Mouse (Mus musculus) megakaryocyte-erythroid progenitor cell, adult 5-6 weeks (primary cell): ENCODE results near the gene Usp37. TPM values are rescaled to one million over a fixed set of nuclear protein-coding genes. Genes with fewer than 3 reads are reported as not detected.

Experiments
- ATAC-seq: replicated peaks from 2 replicates; pipeline ENCODE4 v1.8.0; 2016; ENCODE audit warnings: mild to moderate bottlenecking, inconsistent platforms; ENCODE audit not compliant: severe bottlenecking, poor library complexity, low FRiP score, low TSS enrichment
- total RNA-seq, 2 experiments: library from RNA; stranded (forward) in 1 of 2; stranded (reverse) in 1 of 2; fragments of 200-1000, 215-1000 nt in 1 of 2; fragments of >200 nt in 1 of 2; fragmentation: Nextera tagmentation in 1 of 2; gene quantifications; 2 replicates each; pipeline ENCODE4 v1.2.3; 2014 to 2017

Usp37 gene
- total RNA-seq, 2 experiments from 2014 or later = 31.1 to 70.7 TPM

DNA sequence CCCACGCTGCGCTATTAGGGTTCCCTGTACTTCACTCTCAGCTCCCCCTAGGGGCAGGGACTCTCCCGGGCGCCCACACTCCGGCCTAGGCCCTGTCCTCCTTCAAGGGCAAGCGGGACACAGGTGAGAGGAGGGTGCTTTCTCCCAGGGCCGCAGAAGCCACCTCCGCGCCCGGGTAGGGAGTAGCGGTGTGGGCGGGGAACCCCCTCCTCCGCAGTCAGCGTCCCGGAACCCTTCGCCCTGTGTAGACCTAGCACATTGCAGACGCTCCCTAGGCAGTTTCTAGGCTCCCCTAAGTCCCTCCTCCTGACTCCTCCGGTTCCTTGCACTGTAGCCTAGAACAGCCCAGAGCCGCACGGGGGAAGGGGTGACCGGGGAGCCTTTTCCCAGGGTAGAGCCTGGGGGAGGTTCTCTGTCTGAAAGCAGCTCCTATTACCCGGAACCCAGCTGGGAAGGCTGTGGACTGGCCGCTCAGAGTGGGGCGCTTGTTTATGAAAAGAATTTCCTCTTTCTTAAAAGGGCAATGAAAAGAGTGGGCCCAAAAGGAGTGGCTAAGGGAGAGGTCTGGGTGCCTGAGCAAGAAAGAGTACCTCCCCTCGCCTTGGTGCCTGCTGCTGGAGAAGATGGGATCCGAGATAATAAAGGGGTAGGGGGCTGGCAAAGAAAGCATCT, 157.2 kb downstream of the Usp37 start:
- peak; percentile 69 for ATAC-seq

- ATAC-seq = no peak
These were observed 157.7 kb downstream of the Usp37 start for GRCm38 (mm10) chr1:74386363-74386713.

DNA sequence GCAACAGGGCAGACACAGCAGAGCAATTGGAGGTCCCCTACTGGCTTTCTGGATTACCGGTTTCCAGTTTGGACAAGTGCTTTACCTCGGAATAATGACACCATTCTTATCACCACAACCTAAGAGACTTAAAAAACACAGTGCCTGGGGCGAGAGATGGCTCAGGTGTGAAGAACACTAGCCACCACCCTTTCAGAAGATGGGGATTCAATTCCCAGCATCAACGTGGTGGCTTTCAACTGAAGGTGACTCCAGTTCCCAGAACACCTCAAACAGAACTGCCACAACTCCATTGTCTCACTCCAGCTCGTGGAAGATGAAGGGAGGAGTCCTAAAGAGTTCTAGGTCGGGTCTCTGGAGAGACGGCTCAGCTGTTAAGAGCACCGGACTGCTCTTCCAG, 158.6 kb downstream of the Usp37 start:
- ATAC-seq = no peak

Other genes with a start within 250 kb of the Usp37 start
- 10.1 and 16.8 TPM in 2 replicates for gene Tmbim1, start 238.7 kb downstream of the Usp37 start, total RNA-seq (2014; fragmentation: Nextera tagmentation)
- gene Tmbim1, start 238.7 kb downstream of the Usp37 start, total RNA-seq (2017) = 13.6 and 13.9 TPM in 2 replicates
- not detected in 2 replicates for gene Catip, start 182.2 kb downstream of the Usp37 start, total RNA-seq (2014; fragmentation: Nextera tagmentation)
- not detected in 2 replicates for gene Catip, start 182.2 kb downstream of the Usp37 start, total RNA-seq (2017)
- not detected in 2 replicates for gene Slc11a1, start 169.1 kb downstream of the Usp37 start, total RNA-seq (2014; fragmentation: Nextera tagmentation)
- gene Slc11a1, start 169.1 kb downstream of the Usp37 start, total RNA-seq (2017) = 0.42 TPM in 1 of 2 replicates, not detected in the other
- 84.0 and 87.0 TPM in 2 replicates for gene Ctdsp1, start 152.8 kb downstream of the Usp37 start, total RNA-seq (2014; fragmentation: Nextera tagmentation)
- gene Ctdsp1, start 152.8 kb downstream of the Usp37 start, total RNA-seq (2017) = 19.5 and 26.8 TPM in 2 replicates
- gene Vil1, start 134.9 kb downstream of the Usp37 start, total RNA-seq (2014; fragmentation: Nextera tagmentation) = not detected in 2 replicates
- not detected in 2 replicates for gene Vil1, start 134.9 kb downstream of the Usp37 start, total RNA-seq (2017)
- 65.5 and 83.3 TPM in 2 replicates for gene Cnot9, start 38.2 kb downstream of the Usp37 start, total RNA-seq (2014; fragmentation: Nextera tagmentation)
- gene Cnot9, start 38.2 kb downstream of the Usp37 start, total RNA-seq (2017) = 122 and 130 TPM in 2 replicates
- not detected in 2 replicates for gene Plcd4, start 1.4 kb downstream of the Usp37 start, total RNA-seq (2014; fragmentation: Nextera tagmentation)
- 0.33 TPM in 1 of 2 replicates, not detected in the other for gene Plcd4, start 1.4 kb downstream of the Usp37 start, total RNA-seq (2017)
- 26.5 and 29.8 TPM in 2 replicates for gene Zfp142, start 44.0 kb upstream of the Usp37 start, total RNA-seq (2014; fragmentation: Nextera tagmentation)
- gene Zfp142, start 44.0 kb upstream of the Usp37 start, total RNA-seq (2017) = 12.3 and 13.8 TPM in 2 replicates
- gene Bcs1l, start 44.0 kb upstream of the Usp37 start, total RNA-seq (2014; fragmentation: Nextera tagmentation) = 27.8 and 29.7 TPM in 2 replicates
- gene Bcs1l, start 44.0 kb upstream of the Usp37 start, total RNA-seq (2017) = 14.4 and 21.1 TPM in 2 replicates
- 38.6 and 49.9 TPM in 2 replicates for gene Rnf25, start 57.1 kb upstream of the Usp37 start, total RNA-seq (2014; fragmentation: Nextera tagmentation)
- 22.7 and 26.5 TPM in 2 replicates for gene Rnf25, start 57.1 kb upstream of the Usp37 start, total RNA-seq (2017)
- 0.20 and 0.82 TPM in 2 replicates for gene Stk36, start 57.2 kb upstream of the Usp37 start, total RNA-seq (2014; fragmentation: Nextera tagmentation)
- gene Stk36, start 57.2 kb upstream of the Usp37 start, total RNA-seq (2017) = not detected in 2 replicates
- gene Ttll4, start 117.5 kb upstream of the Usp37 start, total RNA-seq (2014; fragmentation: Nextera tagmentation) = 46.8 and 55.5 TPM in 2 replicates
- gene Ttll4, start 117.5 kb upstream of the Usp37 start, total RNA-seq (2017) = 19.8 and 38.2 TPM in 2 replicates
- gene Cyp27a1, start 169.3 kb upstream of the Usp37 start, total RNA-seq (2014; fragmentation: Nextera tagmentation) = 2.0 TPM in 1 of 2 replicates, not detected in the other
- 1.9 TPM in 1 of 2 replicates, not detected in the other for gene Cyp27a1, start 169.3 kb upstream of the Usp37 start, total RNA-seq (2017)
- gene Prkag3, start 204.9 kb upstream of the Usp37 start, total RNA-seq (2014; fragmentation: Nextera tagmentation) = not detected in 2 replicates
- gene Prkag3, start 204.9 kb upstream of the Usp37 start, total RNA-seq (2017) = not detected in 2 replicates
- gene Wnt6, start 227.6 kb upstream of the Usp37 start, total RNA-seq (2014; fragmentation: Nextera tagmentation) = not detected in 2 replicates
- not detected in 2 replicates for gene Wnt6, start 227.6 kb upstream of the Usp37 start, total RNA-seq (2017)
- gene Wnt10a, start 247.2 kb upstream of the Usp37 start, total RNA-seq (2014; fragmentation: Nextera tagmentation) = not detected in 2 replicates
- gene Wnt10a, start 247.2 kb upstream of the Usp37 start, total RNA-seq (2017) = not detected in 2 replicates